ENCODE assay signal across 8 mouse cellular contexts in the genomic region with DNA sequence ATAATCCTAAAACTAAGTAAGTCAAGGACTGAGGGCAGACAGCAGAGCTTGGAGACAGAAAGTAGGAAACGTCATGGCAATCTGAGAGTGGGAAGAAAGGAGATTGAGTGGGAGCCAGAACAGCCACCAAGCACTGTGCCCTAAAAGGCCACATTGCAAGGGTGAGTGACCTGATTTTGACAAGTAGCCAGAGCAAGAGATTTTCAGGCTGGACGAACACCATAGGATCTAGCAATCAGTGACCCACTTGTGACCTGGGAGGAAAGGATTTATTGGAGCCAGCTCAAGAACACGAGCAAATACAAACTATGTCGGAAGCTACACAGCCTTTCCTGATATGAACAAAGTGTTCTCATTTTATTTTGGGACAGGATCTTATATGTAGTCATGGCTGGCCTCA. TPM values are rescaled to one million over a fixed set of nuclear protein-coding genes. Genes with fewer than 3 reads are reported as not detected.
DNase-seq lines count a peak whose midpoint lies in the region; ATAC-seq and TF ChIP-seq lines count a peak whose summit lies in the region.

No protein-coding gene starts in this region.

- 26% methylated on average over 4 of the region's 4 CpGs for WGBS in lung, embryonic 15.5 days

- peak overlapping the region; percentile 78; the same call in 1 of the 2 replicates for H3K9ac ChIP-seq in lung, embryonic 15.5 days

- ATAC-seq in lung, embryonic 15.5 days (ENCODE audit: borderline replicate concordance, extremely low read depth, low FRiP score, low TSS enrichment), result no peak

- peaks cover 23% of the 10 kb centered on the region for H3K4me1 ChIP-seq in lung, embryonic 15.5 days

- no peaks in the 10 kb centered on the region for H3K36me3 ChIP-seq in lung, embryonic 15.5 days

- H3K27ac ChIP-seq in gastrocnemius, adult 2 months, result peak overlapping the region; percentile 99
- 0 out of 2 replicates have a peak overlapping the region, but pooled peaks have one; percentile 22 for H3K27ac ChIP-seq in lung, embryonic 15.5 days

- peak overlapping the region; percentile 90 for H3K4me3 ChIP-seq in gastrocnemius, adult 2 months
- H3K4me3 ChIP-seq in lung, embryonic 15.5 days, result peak overlapping the region; percentile 79

- peak overlapping the region; percentile 88 for H3K4me2 ChIP-seq in lung, embryonic 15.5 days

- no peaks in the 10 kb centered on the region for H3K9me3 ChIP-seq in lung, embryonic 15.5 days

- peak; percentile 44 for DNase-seq in gastrocnemius, adult 2 months
- no peak for DNase-seq in gastrocnemius, adult 8-10 months (ENCODE audit: low spot score in 2 of 2)
- DNase-seq in heart, adult 8-10 months (ENCODE audit: low spot score), result peak; percentile 78
- DNase-seq in kidney, adult 18-20 months, result peak; percentile 28
- no peak for DNase-seq in yolk sac, embryonic 10.5 days (ENCODE audit: low spot score)
- no peak for DNase-seq in left cerebral cortex, postnatal 14 days (ENCODE audit: low spot score in 2 of 2)
- DNase-seq in right cerebral cortex, postnatal 14 days, result no peak

- TF ChIP-seq CTCF in gastrocnemius, adult 2 months (IDR thresholded peaks at IDR 0.05), result no peak

- intact Hi-C loops in gastrocnemius, adult 2 months (cut with DNase I), result loop anchor here (5.0 kb wide), 1 partner anchor 305 kb away; no protein-coding TSS in a partner anchor
- intact Hi-C loops in left cerebral cortex, postnatal 14 days (cut with DNase I), result no loop called here

- no peaks in the 10 kb centered on the region for H3K27me3 ChIP-seq in lung, embryonic 15.5 days

RNA-seq across cellular contexts. Expression of a gene that starts 1.1 kb away (rescaled TPM):
- total RNA-seq in gastrocnemius, adult 2 months (2021), result 1 to 10 TPM; 6.1 to 6.4 TPM
- total RNA-seq in gastrocnemius, adult 8-10 months (2022), result 1 to 10 TPM; 6.9 to 8.1 (median 7.2) TPM
- total RNA-seq in heart, adult 8-10 months (2022), result 1 to 10 TPM; 4.8 to 7.8 (median 5.8) TPM
- polyA plus RNA-seq in lung, embryonic 15.5 days (2015; fragmentation: Nextera tagmentation; extraction: Ambion mirVana), result 7.6 and 10.1 TPM in 2 replicates
- total RNA-seq in left cerebral cortex, postnatal 14 days (2021), result 10 to 100 TPM; 14.5 to 15.4 TPM

RNA-seq across cellular contexts. Expression of a gene that starts 6.2 kb away (rescaled TPM):
- total RNA-seq in gastrocnemius, adult 2 months (2021), result 10 to 100 TPM; 24.1 to 25.1 TPM
- total RNA-seq in gastrocnemius, adult 8-10 months (2022), result 10 to 100 TPM; 22.4 to 33.0 (median 28.5) TPM
- 10 to 100 TPM; 32.2 to 40.2 (median 33.8) TPM for total RNA-seq in heart, adult 8-10 months (2022)
- polyA plus RNA-seq in lung, embryonic 15.5 days (2015; fragmentation: Nextera tagmentation; extraction: Ambion mirVana), result 30.2 and 30.3 TPM in 2 replicates
- 10 to 100 TPM; 15.7 to 16.0 TPM for total RNA-seq in left cerebral cortex, postnatal 14 days (2021)

RNA-seq across cellular contexts. Expression of a gene that starts 46.7 kb away (rescaled TPM):
- 1 to 10 TPM; 1.0 to 3.8 TPM for total RNA-seq in gastrocnemius, adult 2 months (2021)
- 1 to 10 TPM in 2 of 4 experiments, under 1 TPM in 2; 0.65 to 1.5 (median 0.94) TPM for total RNA-seq in gastrocnemius, adult 8-10 months (2022)
- 10 to 100 TPM in 1 of 4 experiments, 1 to 10 TPM in 3; 2.8 to 10.1 (median 3.9) TPM for total RNA-seq in heart, adult 8-10 months (2022)
- polyA plus RNA-seq in lung, embryonic 15.5 days (2015; fragmentation: Nextera tagmentation; extraction: Ambion mirVana), result 6.9 and 7.8 TPM in 2 replicates
- 1 to 10 TPM; 6.7 to 9.2 TPM for total RNA-seq in left cerebral cortex, postnatal 14 days (2021)

Comparison
In these comparisons a context has a peak if more than half of its experiments do, and no peak if none do; other contexts are left out.
1. DNase-seq: peak in gastrocnemius, adult 2 months (single experiment), heart, adult 8-10 months (single experiment) and kidney, adult 18-20 months (single experiment); none in gastrocnemius, adult 8-10 months (0 of 2), yolk sac, embryonic 10.5 days (single experiment), left cerebral cortex, postnatal 14 days (0 of 2) and right cerebral cortex, postnatal 14 days (single experiment).